Mouse (Mus musculus) kidney, adult 2 months (tissue): Measurements from ENCODE around the gene Acacb.

Source experiments
- CTCF ChIP-seq: fragments of 200-500 bp; conservative IDR thresholded peaks from 2 replicates; pipeline ENCODE4 v1.5.1; 2011; ENCODE audit warnings: low read depth, mild to moderate bottlenecking, control low read depth, low read length, moderate library complexity, mixed read lengths; ENCODE audit not compliant: insufficient read depth, insufficient read length
- POLR2A ChIP-seq: fragments of 200-500 bp; IDR thresholded peaks from one replicate; pipeline ENCODE4 v1.6.1; 2011; ENCODE audit warnings: low read depth, low read length, control low read depth

- TF ChIP-seq CTCF (no peak), POLR2A (no peak)
Measured at GRCm38 (mm10) chr5:114264791-114265190, 118.5 kb downstream of the Acacb start.
